Mouse (Mus musculus): ENCODE results near the gene Tbx22.

The Tbx22 gene

GRCm38 (mm10) chrX:107667664-107668063, at the start of gene Tbx22:
Gene Tbx22, plus strand, starts transcription at chrX:107667964.
- no peak for DNase-seq

GRCm38 (mm10) chrX:107668677-107669076, 913 bp downstream of the Tbx22 start:
- no peak for DNase-seq

- DNase-seq = no peak
These were observed 11.4 kb downstream of the Tbx22 start for GRCm38 (mm10) chrX:107679203-107679602.

DNA sequence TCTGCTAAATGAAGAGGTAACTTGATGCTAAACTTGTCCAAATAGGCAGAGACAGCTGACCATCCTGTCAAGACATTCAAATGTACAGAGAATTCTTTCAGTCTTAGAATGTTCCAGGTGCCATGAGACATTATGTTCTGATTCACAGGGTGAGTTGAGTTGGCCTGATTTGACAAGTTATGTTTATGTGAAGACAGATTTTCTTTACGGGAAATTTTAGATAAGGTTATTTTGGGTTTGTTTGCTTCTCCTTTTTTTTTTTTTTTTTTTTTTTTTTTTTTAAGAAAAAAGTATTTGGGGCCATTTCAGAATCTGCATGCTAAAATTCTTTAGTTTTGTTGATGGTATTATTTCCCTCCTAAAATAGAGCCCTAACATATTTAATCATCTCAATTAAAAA, 40.8 kb downstream of the Tbx22 start:
- DNase-seq = no peak

DNA sequence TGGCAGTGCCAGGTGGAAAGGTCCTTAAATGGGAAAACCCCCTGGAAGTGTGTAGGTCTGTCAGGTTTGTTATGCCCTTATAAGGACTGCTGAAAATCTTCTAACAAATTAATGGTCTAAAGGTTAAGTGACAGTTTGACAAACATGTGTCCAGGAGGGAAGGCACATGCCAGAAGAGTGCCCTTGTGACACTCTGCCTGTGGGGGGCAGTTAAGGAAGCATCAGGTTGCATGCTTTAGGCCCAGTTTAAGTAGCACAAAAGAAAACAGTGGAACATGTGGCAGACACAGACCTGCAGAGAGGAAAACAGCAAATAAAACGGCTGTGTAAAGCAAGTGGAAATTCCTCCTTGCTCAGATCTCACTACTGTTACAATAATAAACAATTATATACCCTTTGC, 55.8 kb downstream of the Tbx22 start:
- no peak for DNase-seq
